Mouse (Mus musculus) lung, postnatal 36 days (tissue): ENCODE measurements around the gene Lrrc73.
A peak's percentile ranks its signal among the peaks of the same experiment; 100 is the strongest.

Source experiments
- DNase-seq: peaks from one replicate; pipeline ENCODE4 v3.0.0; 2022; ENCODE audit warnings: mixed read lengths

Lrrc73 gene

DNA sequence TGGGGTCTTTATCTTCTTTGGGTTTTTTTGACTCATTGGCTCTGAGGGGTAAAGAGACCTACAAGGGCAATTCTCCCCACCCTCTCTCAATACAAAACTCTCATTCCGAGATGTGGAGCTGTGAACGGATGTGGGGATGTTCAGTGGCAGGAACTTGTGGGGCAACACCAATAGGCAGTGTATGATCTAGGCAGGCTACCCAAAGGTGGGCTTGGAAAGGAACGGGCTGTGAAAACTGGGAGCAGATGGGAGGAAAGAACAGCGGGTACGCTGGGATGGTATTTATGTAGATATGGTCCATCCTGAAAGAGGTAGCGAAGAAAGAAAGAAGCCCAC lies 43.7 kb downstream of the Lrrc73 start:
- DNase-seq: no peak

GRCm38 (mm10) chr17:46297364-46298219 lies 44.3 kb downstream of the Lrrc73 start, which contains the start of gene Dlk2:
Gene Dlk2, plus strand, starts transcription at chr17:46297421.
- no peak for DNase-seq

GRCm38 (mm10) chr17:46298220-46298913 lies 45.0 kb downstream of the Lrrc73 start:
- peak; percentile 90 for DNase-seq

GRCm38 (mm10) chr17:46301892-46302291 lies 48.6 kb downstream of the Lrrc73 start:
- peak; percentile 14 for DNase-seq

DNA sequence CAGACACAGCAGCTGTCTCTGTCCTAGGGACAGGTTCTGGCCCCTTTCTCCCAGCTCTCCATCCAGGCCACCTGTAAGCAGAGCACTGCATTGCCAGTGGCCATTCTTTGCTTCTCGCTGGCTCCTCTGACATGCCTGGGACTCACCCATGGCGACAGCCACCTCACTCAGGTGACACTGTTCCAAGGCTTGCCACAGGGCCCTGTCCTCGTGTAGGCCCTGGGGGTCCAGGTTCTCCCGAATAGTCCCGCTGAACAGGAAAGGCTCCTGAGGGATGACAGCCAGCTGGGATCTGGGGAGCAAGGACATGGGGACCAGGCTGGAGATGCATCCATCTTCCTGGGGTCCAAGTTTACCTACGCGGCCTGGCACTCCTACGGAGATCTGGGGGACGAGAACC lies 50.9 kb downstream of the Lrrc73 start:
- no peak for DNase-seq
